Mouse (Mus musculus) intestine, embryonic 15.5 days (tissue): ENCODE data around the gene Cryba4. TPM values are rescaled to one million over a fixed set of nuclear protein-coding genes. Genes with fewer than 3 reads are reported as not detected.

ENCODE experiments used
- ATAC-seq: fragments of 200-750 bp; cut with Nextera tagmentation; 2 replicates; pipeline ENCODE4 v1.8.0; 2017; ENCODE audit warnings: moderate TSS enrichment, moderate library complexity
- H3K27ac ChIP-seq: fragments of 300-500 bp; sonication (generic); 2 replicates; pipeline ENCODE4 v1.5.1; 2015; ENCODE audit warnings: mild to moderate bottlenecking, inconsistent platforms
- H3K27me3 ChIP-seq: fragments of 300-500 bp; sonication (generic); replicated peaks from 2 replicates; pipeline ENCODE4 v1.6.1; 2015; ENCODE audit warnings: inconsistent platforms
- H3K36me3 ChIP-seq: fragments of 300-500 bp; sonication (generic); 2 replicates; pipeline ENCODE4 v1.6.1; 2015; ENCODE audit warnings: inconsistent platforms
- H3K4me1 ChIP-seq: fragments of 300-500 bp; sonication (generic); replicated peaks from 2 replicates; pipeline ENCODE4 v1.6.1; 2015; ENCODE audit warnings: inconsistent platforms
- H3K4me2 ChIP-seq: fragments of 300-500 bp; sonication (generic); replicated peaks from 2 replicates; pipeline ENCODE4 v1.6.1; 2015; ENCODE audit warnings: mild to moderate bottlenecking, inconsistent platforms
- H3K4me3 ChIP-seq: fragments of 300-500 bp; sonication (generic); replicated peaks from 2 replicates; pipeline ENCODE4 v1.5.1; 2015; ENCODE audit warnings: inconsistent platforms
- H3K9ac ChIP-seq: fragments of 300-500 bp; sonication (generic); 2 replicates; pipeline ENCODE4 v1.6.1; 2015; ENCODE audit warnings: inconsistent platforms
- H3K9me3 ChIP-seq: fragments of 300-500 bp; sonication (generic); 2 replicates; pipeline ENCODE4 v1.6.1; 2016; ENCODE audit warnings: inconsistent platforms
- WGBS: fragments of 180-500 bp; shearing (Covaris S2); methylation state at CpG from one replicate; pipeline ENCODE4 v1.1.7; 2015; 5-methylcytosine and 5-hydroxymethylcytosine counted together
- polyA plus RNA-seq: library from polyadenylated mRNA; unstranded; fragments of >200 nt; fragmentation: Nextera tagmentation; extraction: Ambion mirVana; gene quantifications from 2 replicates; pipeline ENCODE4 v1.2.1, GENCODE M21; 2015

Gene Cryba4
- polyA plus RNA-seq, 1 experiment from 2014 or later: 1.7 TPM

GRCm38 (mm10) chr5:112283543-112284202 lies 31.4 kb upstream of the Cryba4 start:
- 60% methylated on average over 10 of the region's 10 CpGs for WGBS
- H3K27ac ChIP-seq: no peak overlapping the region; the same call in 1 of the 2 replicates
- H3K9ac ChIP-seq: no peak overlapping the region
- H3K4me3 ChIP-seq: no peak overlapping the region
- no peaks in the 10 kb centered on the region for H3K9me3 ChIP-seq
- H3K27me3 ChIP-seq: no peaks in the 10 kb centered on the region
- H3K36me3 ChIP-seq: no peaks in the 10 kb centered on the region
- ATAC-seq: no peak
- no peak overlapping the region for H3K4me2 ChIP-seq
- H3K4me1 ChIP-seq: peaks cover 46% of the 10 kb centered on the region

GRCm38 (mm10) chr5:112282780-112283482 lies 30.6 kb upstream of the Cryba4 start:
- no peak overlapping the region for H3K4me3 ChIP-seq

GRCm38 (mm10) chr5:112282123-112282779 lies 29.9 kb upstream of the Cryba4 start:
- Histone ChIP-seq H3K27ac (peak overlapping the region; percentile 24; the same call in 1 of the 2 replicates), H3K9ac (no peak overlapping the region), H3K9me3 (no peaks in the 10 kb centered on the region), H3K27me3 (no peaks in the 10 kb centered on the region), H3K4me3 (no peak overlapping the region), H3K36me3 (no peaks in the 10 kb centered on the region), H3K4me1 (peaks cover 37% of the 10 kb centered on the region), H3K4me2 (no peak overlapping the region)
- ATAC-seq: no peak
- WGBS: 57% methylated on average over 6 of the region's 6 CpGs

More at GRCm38 (mm10) chr5:112282780-112283482, 30.6 kb upstream of the Cryba4 start:
- peak overlapping the region; percentile 44; the same call in 1 of the 2 replicates for H3K27ac ChIP-seq
- no peak overlapping the region for H3K9ac ChIP-seq
- no peak for ATAC-seq
- WGBS: 65% methylated on average over 9 of the region's 9 CpGs
- H3K4me1 ChIP-seq: peaks cover 44% of the 10 kb centered on the region
- no peaks in the 10 kb centered on the region for H3K36me3 ChIP-seq
- no peaks in the 10 kb centered on the region for H3K9me3 ChIP-seq
- no peak overlapping the region for H3K4me2 ChIP-seq
- no peaks in the 10 kb centered on the region for H3K27me3 ChIP-seq

- Histone ChIP-seq H3K27me3 (no peaks in the 10 kb centered on the region), H3K9me3 (no peaks in the 10 kb centered on the region), H3K36me3 (no peaks in the 10 kb centered on the region), H3K4me2 (no peak overlapping the region), H3K27ac (no peak overlapping the region), H3K4me3 (no peak overlapping the region), H3K4me1 (peaks cover 32% of the 10 kb centered on the region), H3K9ac (no peak overlapping the region)
- WGBS: 82% methylated on average over 4 of the region's 4 CpGs
- no peak for ATAC-seq
Measured at GRCm38 (mm10) chr5:112281676-112282075, 29.4 kb upstream of the Cryba4 start.

- Histone ChIP-seq H3K27ac (no peak overlapping the region; the same call in 1 of the 2 replicates), H3K4me3 (no peak overlapping the region), H3K27me3 (no peaks in the 10 kb centered on the region), H3K4me2 (no peak overlapping the region), H3K9ac (no peak overlapping the region), H3K4me1 (peaks cover 30% of the 10 kb centered on the region), H3K9me3 (no peaks in the 10 kb centered on the region), H3K36me3 (no peaks in the 10 kb centered on the region)
- 59% methylated on average over 15 of the region's 15 CpGs for WGBS
- no peak for ATAC-seq
Measured at GRCm38 (mm10) chr5:112280863-112281660, 28.7 kb upstream of the Cryba4 start.

GRCm38 (mm10) chr5:112280151-112280550 lies 27.8 kb upstream of the Cryba4 start:
- Histone ChIP-seq H3K9me3 (no peaks in the 10 kb centered on the region), H3K27ac (peak overlapping the region; percentile 13; the same call in 1 of the 2 replicates), H3K4me2 (peak overlapping the region; percentile 11; the same call in 1 of the 2 replicates), H3K36me3 (no peaks in the 10 kb centered on the region), H3K9ac (no peak overlapping the region), H3K4me3 (no peak overlapping the region), H3K4me1 (peaks cover 30% of the 10 kb centered on the region), H3K27me3 (no peaks in the 10 kb centered on the region)
- WGBS: 86% methylated on average over 7 of the region's 7 CpGs
- ATAC-seq: no peak

- WGBS: 79% methylated on average over 17 of the region's 17 CpGs
- Histone ChIP-seq H3K9me3 (no peaks in the 10 kb centered on the region), H3K9ac (peak overlapping the region; percentile 17; the same call in 1 of the 2 replicates), H3K4me1 (peaks cover 27% of the 10 kb centered on the region), H3K4me3 (no peak overlapping the region), H3K27me3 (0 out of 2 replicates have a peak, but pooled peaks cover 2% of the 10 kb centered on the region), H3K36me3 (no peaks in the 10 kb centered on the region), H3K4me2 (peak overlapping the region; percentile 11), H3K27ac (no peak overlapping the region)
- ATAC-seq: no peak
Measured at GRCm38 (mm10) chr5:112279181-112280021, 27.1 kb upstream of the Cryba4 start.

- H3K4me1 ChIP-seq: peaks cover 27% of the 10 kb centered on the region
- 0 out of 2 replicates have a peak, but pooled peaks cover 2% of the 10 kb centered on the region for H3K27me3 ChIP-seq
- no peak for ATAC-seq
- no peaks in the 10 kb centered on the region for H3K36me3 ChIP-seq
- H3K4me3 ChIP-seq: peak overlapping the region; percentile 78; the same call in 1 of the 2 replicates
- no peak overlapping the region for H3K27ac ChIP-seq
- H3K9ac ChIP-seq: no peak overlapping the region
- WGBS: 76% methylated on average over 11 of the region's 11 CpGs
- peak overlapping the region; percentile 76 for H3K4me2 ChIP-seq
- H3K9me3 ChIP-seq: no peaks in the 10 kb centered on the region
Measured at GRCm38 (mm10) chr5:112277906-112278470, 25.7 kb upstream of the Cryba4 start.

GRCm38 (mm10) chr5:112276907-112277348 lies 24.6 kb upstream of the Cryba4 start:
- ATAC-seq: no peak; the same call in 1 of the 2 replicates
- 1% methylated on average over 24 of the region's 24 CpGs for WGBS
- no peaks in the 10 kb centered on the region for H3K36me3 ChIP-seq
- peaks cover 22% of the 10 kb centered on the region for H3K4me1 ChIP-seq
- no peaks in the 10 kb centered on the region for H3K9me3 ChIP-seq
- peak overlapping the region; percentile 78 for H3K4me3 ChIP-seq
- peak overlapping the region; percentile 62 for H3K27ac ChIP-seq
- peak overlapping the region; percentile 81 for H3K9ac ChIP-seq
- 0 out of 2 replicates have a peak, but pooled peaks cover 2% of the 10 kb centered on the region for H3K27me3 ChIP-seq
- H3K4me2 ChIP-seq: peak overlapping the region; percentile 76

- Histone ChIP-seq H3K9ac (peak within 1 kb of the TSS; percentile 81), H3K4me1 (peaks cover 22% of the 10 kb centered on the region), H3K9me3 (no peaks in the 10 kb centered on the region), H3K36me3 (no peaks in the 10 kb centered on the region), H3K4me2 (peak within 1 kb of the TSS; percentile 84), H3K27me3 (0 out of 2 replicates have a peak, but pooled peaks cover 2% of the 10 kb centered on the region), H3K27ac (peak within 1 kb of the TSS; percentile 73), H3K4me3 (peak within 1 kb of the TSS; percentile 78)
- peak; percentile 96 for ATAC-seq
- WGBS: under 1% methylated on average over 61 of the region's 62 CpGs
Measured at GRCm38 (mm10) chr5:112276267-112276873, 24.1 kb upstream of the Cryba4 start, which contains the start of gene Tpst2. TSS of gene Tpst2 (plus strand) at chr5:112276691.
